Mouse (Mus musculus) myocyte (in vitro differentiated cells): ENCODE results near the gene Otos. TPM values are rescaled to one million over a fixed set of nuclear protein-coding genes. Genes with fewer than 3 reads are reported as not detected.

Source experiments
- H3K27me3 ChIP-seq: one replicate; pipeline ENCODE4 v1.6.1; 2011; ENCODE audit not compliant: control insufficient read depth, insufficient read depth, insufficient read length
- H3K36me3 ChIP-seq: one replicate; pipeline ENCODE4 v1.6.1; 2011; ENCODE audit not compliant: control insufficient read depth, insufficient read depth
- H3K4me2 ChIP-seq: one replicate; pipeline ENCODE4 v1.6.1; 2011; ENCODE audit warnings: low read depth, control low read depth
- H3K4me3 ChIP-seq: one replicate; pipeline ENCODE4 v1.5.1; 2011; ENCODE audit warnings: mild to moderate bottlenecking, control low read depth, moderate library complexity
- H3K79me2 ChIP-seq: one replicate; pipeline ENCODE4 v1.6.1; 2011; ENCODE audit not compliant: control insufficient read depth, insufficient read depth
- H3ac ChIP-seq: one replicate; pipeline ENCODE4 v1.6.1; 2011; ENCODE audit not compliant: control insufficient read depth, insufficient read length
- CEBPB ChIP-seq: IDR thresholded peaks from 2 replicates; pipeline ENCODE4 v1.6.1; 2011; ENCODE audit warnings: mild to moderate bottlenecking, moderate library complexity; ENCODE audit not compliant: poor library complexity, insufficient read depth, severe bottlenecking
- E2F4 ChIP-seq: IDR thresholded peaks from one replicate; pipeline ENCODE4 v1.6.1; 2011; ENCODE audit warnings: mild to moderate bottlenecking, control low read depth, moderate library complexity; ENCODE audit not compliant: insufficient read depth
- MAX ChIP-seq: IDR thresholded peaks from one replicate; pipeline ENCODE4 v1.6.1; 2011; ENCODE audit warnings: low read depth, mild to moderate bottlenecking, control low read depth
- MYOD1 ChIP-seq, 3 experiments: IDR thresholded peaks; one replicate each; pipeline ENCODE4 v1.6.1; 2011; ENCODE audit warnings: control low read depth in 2 of 3, low read depth in 2 of 3, mild to moderate bottlenecking in 2 of 3, moderate library complexity in 1 of 3; ENCODE audit not compliant: insufficient read length in 2 of 3, control insufficient read depth in 1 of 3
- MYOG ChIP-seq, 3 experiments: IDR thresholded peaks; one replicate each; pipeline ENCODE4 v1.6.1; 2011; ENCODE audit warnings: control low read depth in 2 of 3, low read depth in 2 of 3, mild to moderate bottlenecking in 2 of 3; ENCODE audit not compliant: insufficient read length in 2 of 3, control insufficient read depth in 1 of 3, insufficient read depth in 1 of 3
- POLR2A ChIP-seq: IDR thresholded peaks from one replicate; pipeline ENCODE4 v1.6.1; 2011; ENCODE audit warnings: low read depth, mild to moderate bottlenecking, control low read depth, moderate library complexity; ENCODE audit not compliant: insufficient read length
- POLR2AphosphoS2 ChIP-seq: IDR thresholded peaks from one replicate; pipeline ENCODE4 v1.6.1; 2011; ENCODE audit warnings: low read depth, control low read depth; ENCODE audit not compliant: insufficient read length
- REST ChIP-seq: IDR thresholded peaks from one replicate; pipeline ENCODE4 v1.6.1; 2011; ENCODE audit warnings: mild to moderate bottlenecking, control low read depth, moderate library complexity; ENCODE audit not compliant: insufficient read depth, insufficient read length
- SRF ChIP-seq: IDR thresholded peaks from one replicate; pipeline ENCODE4 v1.6.1; 2011; ENCODE audit warnings: low read depth; ENCODE audit not compliant: control insufficient read depth, insufficient read length
- TCF12 ChIP-seq: IDR thresholded peaks from one replicate; pipeline ENCODE4 v1.6.1; 2011; ENCODE audit warnings: mild to moderate bottlenecking, control low read depth; ENCODE audit not compliant: poor library complexity, insufficient read depth, severe bottlenecking
- TCF3 ChIP-seq: IDR thresholded peaks from one replicate; pipeline ENCODE4 v1.6.1; 2011; ENCODE audit warnings: low read depth, control low read depth; ENCODE audit not compliant: insufficient read length
- USF1 ChIP-seq: IDR thresholded peaks from one replicate; pipeline ENCODE4 v1.6.1; 2011; ENCODE audit warnings: low read depth, mild to moderate bottlenecking, control low read depth, moderate library complexity
- polyA plus RNA-seq: library from polyadenylated mRNA; unstranded; fragments of >200 nt; fragmentation: generic; extraction: Trizol; gene quantifications from one replicate; pipeline ENCODE4 v1.2.1, GENCODE M21; 2012; ENCODE audit warnings: missing spikeins

The Otos gene
- polyA plus RNA-seq, 1 experiment: 1.2 TPM

DNA sequence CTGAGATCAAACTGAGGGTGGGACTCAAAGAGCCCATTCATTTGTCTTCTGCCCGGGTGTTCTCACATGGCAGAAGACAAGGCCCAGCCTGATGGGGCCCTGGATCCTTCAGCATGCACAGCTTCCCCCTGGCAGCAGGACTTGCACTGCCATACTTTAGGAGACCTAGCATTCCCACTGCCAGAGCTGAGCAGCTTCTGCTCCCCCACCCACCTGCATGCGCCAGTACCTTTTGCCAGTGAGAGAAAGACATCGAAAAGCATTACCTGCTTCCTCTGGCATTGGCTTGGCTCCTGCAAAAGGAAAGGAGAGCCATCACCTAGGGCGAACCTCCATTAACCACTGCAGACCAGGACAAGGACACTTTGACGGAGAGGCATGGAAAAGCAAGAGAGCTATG, 3.7 kb downstream of the Otos start:
- Histone ChIP-seq H3K4me3 (no peak overlapping the region), H3K36me3 (no peaks in the 10 kb centered on the region)

GRCm38 (mm10) chr1:92643691-92644090, 5.0 kb downstream of the Otos start:
- H3K4me2 ChIP-seq: no peak overlapping the region
- peaks cover 21% of the 10 kb centered on the region for H3K79me2 ChIP-seq
- no peak overlapping the region for H3ac ChIP-seq
- H3K27me3 ChIP-seq: no peaks in the 10 kb centered on the region
- no peak overlapping the region for H3K4me3 ChIP-seq
- peaks cover 5% of the 10 kb centered on the region for H3K36me3 ChIP-seq
- no peak for TF ChIP-seq MAX
- TF ChIP-seq MYOG (IDR thresholded peaks at IDR 0.05; ENCODE audit: control insufficient read depth in 1 of 3, insufficient read depth in 1 of 3, insufficient read length in 2 of 3, low read depth in 2 of 3): no peak
- no peak for TF ChIP-seq TCF12
- no peak for TF ChIP-seq SRF
- TF ChIP-seq USF1: no peak
- TF ChIP-seq TCF3: no peak
- TF ChIP-seq POLR2A: no peak
- no peak for TF ChIP-seq MYOD1 (IDR thresholded peaks at IDR 0.05; ENCODE audit: control insufficient read depth in 1 of 3, insufficient read length in 2 of 3, low read depth in 2 of 3)

More for the DNA sequence above, 3.7 kb downstream of the Otos start:
- no peak overlapping the region for H3ac ChIP-seq
- no peaks in the 10 kb centered on the region for H3K27me3 ChIP-seq
- TF ChIP-seq POLR2AphosphoS2: no peak
- TF ChIP-seq MYOG (IDR thresholded peaks at IDR 0.05; ENCODE audit: control insufficient read depth in 1 of 3, insufficient read depth in 1 of 3, insufficient read length in 2 of 3, low read depth in 2 of 3): no peak
- no peak for TF ChIP-seq SRF
- no peak for TF ChIP-seq TCF3
- no peak overlapping the region for H3K4me2 ChIP-seq
- H3K79me2 ChIP-seq: peaks cover 17% of the 10 kb centered on the region

DNA sequence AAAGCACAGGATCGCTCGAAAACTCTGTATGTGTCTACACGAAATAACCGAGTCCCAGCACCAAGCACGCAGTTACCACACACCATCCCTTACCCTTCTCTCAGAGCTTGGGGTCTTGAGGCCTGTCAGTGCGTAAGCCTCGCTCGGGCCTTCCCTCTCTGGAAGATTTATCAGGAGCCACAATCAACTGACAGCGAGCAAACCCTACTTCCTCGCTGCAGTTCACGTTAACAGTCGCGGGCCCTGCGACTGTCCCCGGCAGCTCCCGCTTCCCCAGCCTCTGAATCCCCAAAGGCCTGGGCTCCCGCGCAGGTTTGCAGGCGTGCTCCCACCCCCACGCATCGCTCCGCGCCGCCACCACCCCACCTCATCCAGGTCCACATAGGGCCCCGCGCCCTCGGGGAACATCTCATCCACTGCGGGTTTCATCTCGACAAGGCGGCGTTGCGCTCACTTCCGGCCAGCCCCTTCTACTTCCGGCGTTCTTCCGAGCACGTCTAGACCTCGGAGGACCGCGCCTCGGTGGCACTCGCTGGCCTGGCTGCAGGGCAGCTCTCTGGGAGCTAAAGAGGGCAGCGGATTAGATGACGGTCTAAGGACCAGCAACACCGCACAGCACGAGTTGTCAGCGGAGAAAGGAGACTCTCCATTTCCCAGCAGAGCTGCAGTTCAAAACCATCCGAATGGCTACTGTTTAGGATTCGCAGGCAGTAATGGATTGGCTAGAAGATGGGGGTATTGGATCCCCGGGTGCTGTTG, 6.9 kb downstream of the Otos start, which contains the start of gene Cops9:
Gene Cops9 (minus strand): TSS at position 472 of the 759 bp plus-strand sequence.
- no peak for TF ChIP-seq REST
- no peak for TF ChIP-seq SRF
- no peak for TF ChIP-seq MAX
- TF ChIP-seq E2F4: no peak
- TF ChIP-seq MYOD1 (IDR thresholded peaks at IDR 0.05; ENCODE audit: control insufficient read depth in 1 of 3, insufficient read length in 2 of 3, low read depth in 2 of 3): no peak
- no peak for TF ChIP-seq TCF12
- no peak for TF ChIP-seq TCF3
- TF ChIP-seq USF1: no peak
- TF ChIP-seq CEBPB: no peak
- no peak for TF ChIP-seq MYOG (IDR thresholded peaks at IDR 0.05; ENCODE audit: control insufficient read depth in 1 of 3, insufficient read depth in 1 of 3, insufficient read length in 2 of 3, low read depth in 2 of 3)
- TF ChIP-seq POLR2AphosphoS2: peak; percentile 58
- peak; percentile 85 for TF ChIP-seq POLR2A
- Histone ChIP-seq H3K79me2 (peaks cover 21% of the 10 kb centered on the region), H3ac (peak within 1 kb of the TSS; percentile 86), H3K36me3 (peaks cover 16% of the 10 kb centered on the region), H3K4me2 (peak within 1 kb of the TSS; percentile 97), H3K27me3 (no peaks in the 10 kb centered on the region), H3K4me3 (peak within 1 kb of the TSS; percentile 78)

DNA sequence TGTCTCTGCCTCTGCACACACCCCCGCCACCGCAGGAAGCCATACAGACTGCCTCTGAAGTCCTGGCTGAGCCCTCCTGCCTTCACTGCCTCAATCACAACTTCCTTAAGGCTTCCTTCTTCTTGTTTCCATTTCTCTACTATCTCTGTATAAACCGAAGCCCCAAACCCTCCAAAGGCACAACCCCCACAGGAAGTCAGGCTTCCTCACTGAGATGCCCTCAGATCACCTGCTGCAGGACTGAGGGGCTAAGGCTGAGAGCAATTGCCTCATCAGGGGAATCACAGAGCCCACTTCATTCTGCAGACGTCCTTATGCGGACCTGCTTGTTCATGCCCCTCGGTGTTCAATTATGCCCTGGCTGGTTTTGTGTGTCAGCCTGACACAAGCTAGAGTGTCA, 8.2 kb downstream of the Otos start:
- no peak for TF ChIP-seq MYOD1 (IDR thresholded peaks at IDR 0.05; ENCODE audit: control insufficient read depth in 1 of 3, insufficient read length in 2 of 3, low read depth in 2 of 3)
- no peak for TF ChIP-seq TCF12
- TF ChIP-seq MAX: no peak
- TF ChIP-seq TCF3: no peak
- no peak for TF ChIP-seq SRF
- no peak for TF ChIP-seq CEBPB
- no peak for TF ChIP-seq USF1
- TF ChIP-seq POLR2A: no peak
- no peak for TF ChIP-seq POLR2AphosphoS2
- Histone ChIP-seq H3K36me3 (peaks cover 23% of the 10 kb centered on the region), H3K27me3 (no peaks in the 10 kb centered on the region), H3K4me2 (peak overlapping the region; percentile 80), H3ac (no peak overlapping the region), H3K4me3 (peak overlapping the region; percentile 78), H3K79me2 (peaks cover 21% of the 10 kb centered on the region)

GRCm38 (mm10) chr1:92638736-92639135, 9.9 kb downstream of the Otos start:
- no peak overlapping the region for H3K4me3 ChIP-seq
- TF ChIP-seq TCF12 (no peak), POLR2AphosphoS2 (no peak), CEBPB (no peak), E2F4 (no peak), SRF (no peak), POLR2A (no peak), REST (no peak), TCF3 (no peak), USF1 (no peak), MYOG (IDR thresholded peaks at IDR 0.05; ENCODE audit: control insufficient read depth in 1 of 3, insufficient read depth in 1 of 3, insufficient read length in 2 of 3, low read depth in 2 of 3) (no peak), MYOD1 (IDR thresholded peaks at IDR 0.05; ENCODE audit: control insufficient read depth in 1 of 3, insufficient read length in 2 of 3, low read depth in 2 of 3) (no peak), MAX (no peak)

More at GRCm38 (mm10) chr1:92638736-92639135, 9.9 kb downstream of the Otos start:
- peaks cover 23% of the 10 kb centered on the region for H3K36me3 ChIP-seq
- no peak overlapping the region for H3ac ChIP-seq
- no peaks in the 10 kb centered on the region for H3K27me3 ChIP-seq
- H3K4me2 ChIP-seq: no peak overlapping the region
- peaks cover 21% of the 10 kb centered on the region for H3K79me2 ChIP-seq
